Mouse (Mus musculus) embryo, embryonic 11 days (tissue): Measurements from ENCODE around the gene Aurkc.
"Not testable (repeated sequence)": the region's sequence is repeated elsewhere in the genome, so short reads cannot be mapped to it uniquely, and the experiment has no call there.

Experiments used
- DNase-seq: peaks from one replicate; pipeline ENCODE4 v3.0.0-alpha.2; 2015

The Aurkc gene

DNA sequence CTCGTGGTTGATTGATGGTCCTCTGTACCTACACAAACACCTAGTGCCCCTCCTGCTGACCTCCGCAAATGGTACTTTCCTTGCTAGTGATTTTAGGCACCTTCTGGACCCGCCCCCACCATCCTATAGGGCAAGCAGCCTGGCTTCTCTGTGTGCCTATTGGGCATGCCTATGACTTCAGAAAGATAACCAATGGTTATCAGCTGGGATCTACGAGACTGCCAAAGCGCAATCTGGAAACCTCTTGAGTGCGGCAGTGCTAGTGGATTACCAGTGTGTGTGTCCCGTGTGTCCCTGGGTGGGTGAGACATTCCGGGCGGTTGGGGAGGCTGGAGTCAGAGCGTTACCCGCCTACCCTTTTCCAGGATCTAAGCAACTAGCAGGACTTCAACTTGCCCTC lies at the start of gene Aurkc:
TSS of gene Aurkc (plus strand) at position 50 of the 400 bp plus-strand sequence.
- DNase-seq: not testable (repeated sequence)

DNA sequence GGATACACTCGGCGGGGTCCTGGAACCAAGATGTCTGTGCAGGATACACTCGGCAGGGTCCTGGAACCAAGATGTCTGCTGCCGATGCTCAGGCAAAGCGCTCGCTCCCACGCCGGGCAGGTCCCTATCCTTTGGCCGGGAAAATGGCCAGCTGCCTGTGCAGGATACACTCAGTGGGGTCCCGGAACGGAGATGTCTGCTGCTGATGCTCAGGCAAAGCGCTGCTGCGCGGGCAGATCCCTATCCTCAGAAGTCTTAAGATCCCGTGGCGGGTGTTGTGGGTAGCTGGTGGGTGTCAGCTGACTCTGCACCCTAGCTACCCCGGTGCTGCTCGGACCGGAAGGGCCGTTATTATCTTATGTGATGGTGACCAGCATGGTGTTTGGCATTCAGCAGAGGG lies 47.0 kb upstream of the Aurkc start:
- DNase-seq: not testable (repeated sequence)

DNA sequence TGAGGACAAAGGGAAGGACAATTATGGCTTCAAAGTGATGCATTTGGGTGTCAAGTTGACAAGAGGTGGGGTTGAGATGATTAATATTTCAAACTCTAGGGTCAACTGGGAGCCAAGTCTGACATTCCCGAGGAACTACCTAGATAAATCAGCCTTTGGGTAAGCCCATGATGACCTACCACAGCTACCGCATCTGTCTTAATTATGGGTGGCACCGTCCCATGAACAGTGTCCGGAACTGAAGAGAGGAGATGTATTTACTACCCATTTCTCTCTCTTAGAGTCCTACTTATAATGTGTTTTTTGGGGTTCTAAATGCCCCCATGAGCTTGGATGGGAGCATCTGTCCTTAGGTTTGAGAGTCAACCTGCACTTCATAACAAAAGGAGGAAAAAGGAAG lies 38.5 kb upstream of the Aurkc start:
- no peak for DNase-seq

DNA sequence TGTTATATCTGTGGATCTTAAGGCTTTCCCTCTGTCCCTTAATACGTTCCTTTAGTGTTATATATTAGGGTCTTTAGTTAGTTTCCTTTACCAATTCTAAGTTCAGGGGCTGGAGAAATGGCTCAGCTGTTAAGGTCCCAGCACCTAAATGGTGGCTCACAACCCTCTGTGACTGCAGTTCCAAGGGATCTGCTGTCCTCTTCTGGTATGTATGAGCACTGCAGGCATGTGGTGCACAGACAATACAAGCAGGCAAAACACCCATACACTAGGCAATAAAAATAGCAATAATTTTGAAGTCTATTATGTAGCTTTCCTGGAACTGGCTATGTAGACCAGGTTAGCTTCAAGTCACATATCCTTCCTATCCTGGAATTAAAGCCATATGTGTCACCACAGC lies 36.5 kb upstream of the Aurkc start:
- no peak for DNase-seq

DNA sequence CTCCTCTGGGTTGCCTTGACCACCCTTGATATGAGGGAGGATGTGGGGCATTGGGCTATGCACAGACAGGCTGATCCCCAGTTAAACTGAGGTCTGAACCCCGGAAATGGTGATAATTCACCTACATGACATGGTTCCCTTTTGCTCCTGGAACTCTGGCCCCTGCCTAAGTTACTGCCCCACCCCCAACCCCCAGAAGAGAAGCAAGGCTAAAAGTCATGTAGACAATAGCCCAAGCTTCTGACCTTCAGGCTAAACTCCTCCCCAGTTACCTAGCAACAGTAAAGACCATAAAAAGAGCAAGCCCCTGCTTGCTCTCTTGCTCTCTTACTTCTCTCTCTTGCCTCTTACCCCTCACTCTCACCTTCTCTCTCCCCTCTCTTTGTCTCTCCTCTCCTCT lies 21.5 kb upstream of the Aurkc start:
- no peak for DNase-seq

DNA sequence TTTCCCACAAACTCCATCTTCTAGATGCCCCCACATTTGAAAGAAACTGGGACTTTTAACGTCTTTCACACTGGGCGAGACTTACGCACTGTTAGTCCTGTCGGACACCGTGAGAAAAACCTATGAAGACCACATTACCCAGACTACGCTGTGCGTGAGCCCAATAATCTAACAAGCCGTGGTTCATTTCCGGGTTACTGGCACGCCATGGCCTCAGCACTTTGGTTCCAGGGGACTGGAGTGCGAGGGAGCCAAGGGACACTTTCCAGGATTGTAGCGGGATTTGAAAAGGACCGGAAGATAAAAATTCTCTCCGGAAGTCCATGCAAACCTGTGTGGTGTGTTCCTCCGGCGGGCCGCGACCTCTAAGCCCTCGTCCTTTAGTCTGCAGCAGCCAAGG lies 18.2 kb upstream of the Aurkc start:
- DNase-seq: no peak

DNA sequence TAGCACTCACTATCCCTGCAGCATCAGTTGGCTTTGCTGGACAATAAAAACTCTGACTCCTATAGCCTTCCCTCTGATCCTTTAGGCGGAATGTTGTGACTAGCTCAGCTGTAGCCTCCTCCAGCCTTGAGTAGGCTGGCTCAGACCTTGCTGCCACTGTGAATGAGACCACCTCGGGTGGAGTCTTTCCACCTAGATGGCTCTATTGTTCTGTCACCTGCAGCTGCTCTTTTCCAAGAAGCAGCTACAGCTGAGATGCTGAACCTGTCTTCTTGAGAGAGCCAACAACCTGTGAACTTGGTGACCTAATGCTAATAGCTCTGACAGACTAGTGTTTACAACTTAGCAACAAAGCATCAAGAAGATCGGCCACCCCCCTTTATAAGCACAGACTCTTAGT lies 3.8 kb downstream of the Aurkc start:
- DNase-seq: not testable (repeated sequence)

DNA sequence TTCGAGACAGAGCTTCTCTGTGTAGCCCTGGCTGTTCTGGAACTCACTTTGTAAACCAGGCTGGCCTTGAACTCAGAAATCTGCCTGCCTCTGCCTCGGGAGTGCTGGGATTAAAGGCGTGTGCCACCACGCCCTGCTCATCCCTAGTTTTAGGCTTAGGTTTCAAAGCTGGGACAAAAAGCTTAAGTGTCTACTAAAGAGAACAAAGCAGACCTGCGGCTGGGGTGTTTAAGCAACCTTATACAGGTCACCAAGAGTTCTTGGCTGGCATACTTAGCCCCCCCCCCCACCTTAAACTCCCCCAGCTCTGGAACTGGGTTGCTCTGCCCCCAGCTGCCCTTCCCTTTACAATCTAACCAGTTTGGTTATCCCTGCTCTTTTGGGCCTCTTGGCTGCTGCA lies 10.3 kb downstream of the Aurkc start:
- not testable (repeated sequence) for DNase-seq

DNA sequence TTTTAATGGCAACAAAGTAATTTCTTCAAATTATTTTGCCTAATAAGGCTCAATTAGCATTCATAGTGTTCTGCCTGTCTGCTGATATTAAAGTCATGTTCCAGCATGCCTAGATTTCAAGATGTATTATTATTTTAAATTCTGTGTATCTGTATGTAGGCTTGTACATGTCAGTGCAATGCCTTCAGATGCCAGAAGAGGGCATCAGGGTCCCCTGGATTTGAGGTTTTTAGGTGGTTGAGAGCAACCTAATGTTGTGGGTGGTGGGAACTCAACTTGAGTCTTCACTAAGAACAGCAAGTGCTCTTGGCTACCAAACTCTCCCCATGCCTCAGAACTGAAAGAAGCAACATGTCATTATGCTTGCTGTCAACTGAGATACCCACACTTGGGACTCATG lies 32.3 kb downstream of the Aurkc start:
- DNase-seq: no peak

DNA sequence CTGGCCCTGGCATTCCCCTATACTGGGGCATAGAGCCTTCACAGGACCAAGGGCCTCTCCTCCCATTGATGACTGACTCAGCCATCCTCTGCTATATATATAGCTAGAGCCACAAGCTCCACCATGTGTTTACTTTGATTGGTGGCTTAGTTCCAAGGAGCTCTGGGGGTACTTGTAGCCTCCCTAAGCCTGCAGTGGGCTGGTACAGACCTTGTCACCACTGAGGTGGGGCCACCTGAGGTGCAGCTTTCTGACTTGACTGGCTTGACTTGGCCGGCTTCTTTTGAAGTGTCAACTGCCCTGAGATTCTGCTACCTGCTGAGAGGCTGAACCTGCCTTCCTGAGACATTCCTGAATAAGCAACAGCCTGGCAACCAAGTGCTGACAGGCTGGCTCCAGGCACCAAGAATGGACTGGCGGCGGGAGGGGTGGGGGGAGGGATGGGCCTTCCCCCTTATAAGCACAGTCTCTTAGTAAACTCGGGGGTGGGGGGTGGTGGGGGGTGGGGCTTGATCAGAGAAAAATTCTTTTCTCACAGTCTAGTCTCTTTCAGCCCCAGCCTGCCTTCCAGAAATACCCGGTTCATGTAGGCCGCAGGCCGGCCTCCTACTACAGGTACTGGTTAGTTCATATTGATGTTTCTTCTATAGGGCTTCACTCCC lies 54.7 kb downstream of the Aurkc start:
- DNase-seq: not testable (repeated sequence)
